Mouse (Mus musculus): ENCODE measurements around the gene Enc1.

DNA sequence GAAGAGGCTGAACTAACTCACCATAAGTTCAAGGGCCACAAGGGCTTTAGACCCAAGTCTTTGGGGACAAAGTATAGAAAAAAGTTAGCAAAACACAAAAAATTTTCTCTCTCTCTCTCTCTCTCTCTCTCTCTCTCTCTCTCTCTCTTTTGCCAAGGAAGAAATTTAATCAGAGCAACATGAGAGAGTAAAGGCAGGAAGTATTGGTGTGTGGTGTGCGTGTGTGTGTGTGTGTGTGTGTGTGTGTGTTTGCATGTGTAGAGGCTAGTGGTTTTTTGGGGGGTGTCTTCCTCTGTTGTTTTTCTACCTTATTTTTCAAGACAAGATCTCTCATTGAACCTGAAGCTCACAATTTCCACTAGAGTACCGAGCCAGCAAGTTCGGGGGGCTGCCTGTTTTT is 46.1 kb downstream of the Enc1 start:
- TF ChIP-seq PAX5 (IDR thresholded peaks at IDR 0.05; ENCODE audit: low read length) (no peak), POLR2A (IDR thresholded peaks at IDR 0.05; ENCODE audit: low read depth, low read length) (no peak), MAX (IDR thresholded peaks at IDR 0.05; ENCODE audit: low read length) (no peak), UBTF (IDR thresholded peaks at IDR 0.05; ENCODE audit: low read depth, low read length) (no peak), EP300 (IDR thresholded peaks at IDR 0.05; ENCODE audit: low read length) (no peak), HCFC1 (IDR thresholded peaks at IDR 0.05; ENCODE audit: low read depth, low read length) (no peak), CHD1 (IDR thresholded peaks at IDR 0.05; ENCODE audit: low read depth, low read length) (no peak), MAFK (IDR thresholded peaks at IDR 0.05; ENCODE audit: insufficient replicate concordance, low read length) (no peak)

Measured in CH12.LX (cell line).